Mouse (Mus musculus): ENCODE measurements around the gene Rab3gap2. TPM values are rescaled to one million over a fixed set of nuclear protein-coding genes. Genes with fewer than 3 reads are reported as not detected.
"Not testable (repeated sequence)": the region's sequence is repeated elsewhere in the genome, so short reads cannot be mapped to it uniquely, and the experiment has no call there.

The Rab3gap2 gene
- polyA plus RNA-seq, 1 experiment, result 53.8 TPM

- no peak for DNase-seq (ENCODE audit: extremely low spot score in 1 of 2, low spot score in 1 of 2)
Observed at GRCm38 (mm10) chr1:185277022-185277421, 73.1 kb downstream of the Rab3gap2 start.

GRCm38 (mm10) chr1:185279288-185279687 lies 75.4 kb downstream of the Rab3gap2 start:
- no peak for DNase-seq (ENCODE audit: extremely low spot score in 1 of 2, low spot score in 1 of 2)

GRCm38 (mm10) chr1:185280616-185281015 lies 76.7 kb downstream of the Rab3gap2 start:
- no peak for DNase-seq (ENCODE audit: extremely low spot score in 1 of 2, low spot score in 1 of 2)

GRCm38 (mm10) chr1:185282846-185283245 lies 78.9 kb downstream of the Rab3gap2 start:
- DNase-seq (ENCODE audit: extremely low spot score in 1 of 2, low spot score in 1 of 2), result no peak

GRCm38 (mm10) chr1:185283247-185283646 lies 79.3 kb downstream of the Rab3gap2 start:
- no peak for DNase-seq (ENCODE audit: extremely low spot score in 1 of 2, low spot score in 1 of 2)

DNA sequence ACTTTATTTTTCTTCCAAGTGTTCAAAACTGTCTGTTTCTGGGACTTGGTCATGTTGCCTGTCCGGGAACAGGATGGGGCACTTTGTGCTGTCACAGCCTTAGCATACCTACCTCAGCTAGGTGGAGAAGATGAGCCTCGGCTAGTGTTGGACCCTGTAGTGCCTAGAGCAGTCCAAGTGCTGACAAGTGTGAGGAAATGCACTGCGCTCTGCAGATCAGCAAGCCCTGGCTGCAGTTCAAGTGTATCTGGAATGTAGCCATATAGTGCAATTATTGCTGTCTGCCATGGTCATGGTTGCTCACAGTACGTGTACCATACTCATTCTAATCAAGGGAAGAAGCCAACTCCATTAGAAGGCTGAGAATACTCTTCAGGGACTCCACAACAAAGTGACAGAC lies 80.8 kb downstream of the Rab3gap2 start:
- peak in 1 of 2 experiments; percentile 47 for DNase-seq (ENCODE audit: extremely low spot score in 1 of 2, low spot score in 1 of 2)

DNA sequence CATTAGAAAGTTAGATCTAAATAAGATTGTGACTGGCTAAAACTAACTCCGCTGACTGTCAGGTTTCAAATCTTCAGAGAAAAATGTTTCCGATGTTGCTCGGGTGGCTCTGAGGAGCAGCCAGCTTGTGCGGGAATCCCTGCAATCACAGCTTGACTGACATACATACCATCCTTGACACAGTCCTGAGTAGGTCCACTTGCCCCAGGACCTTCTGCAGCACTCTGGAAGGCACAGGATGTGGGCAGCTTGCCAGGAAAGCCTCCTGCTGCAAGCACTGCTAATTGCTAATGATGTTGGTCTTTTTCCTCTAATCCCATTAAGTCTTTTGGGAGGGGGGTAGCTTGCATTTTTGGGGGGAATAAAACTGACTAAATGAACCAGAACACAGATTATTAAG lies 81.3 kb downstream of the Rab3gap2 start:
- DNase-seq (ENCODE audit: extremely low spot score in 1 of 2, low spot score in 1 of 2), result no peak

DNA sequence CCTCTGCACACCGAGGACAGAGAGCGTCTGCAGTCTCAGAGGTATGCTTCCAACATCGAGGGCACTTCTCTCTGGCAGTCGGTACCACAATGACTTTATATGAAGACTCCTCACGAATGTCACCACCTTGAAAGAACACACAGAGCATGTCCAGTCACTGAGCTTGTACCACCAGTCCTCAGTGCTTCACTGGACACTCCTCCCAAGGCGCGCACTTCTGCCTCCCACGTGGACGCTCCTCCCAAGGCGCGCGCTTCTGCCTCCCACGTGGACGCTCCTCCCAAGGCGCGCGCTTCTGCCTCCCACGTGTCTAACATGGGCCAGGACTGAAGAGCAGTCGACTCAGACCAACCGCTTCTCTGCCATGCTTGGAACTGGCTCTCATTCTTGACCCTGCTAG lies 83.1 kb downstream of the Rab3gap2 start:
- DNase-seq (ENCODE audit: extremely low spot score in 1 of 2, low spot score in 1 of 2), result no peak

- DNase-seq (ENCODE audit: extremely low spot score in 1 of 2, low spot score in 1 of 2), result no peak
Observed at GRCm38 (mm10) chr1:185289231-185289630, 85.3 kb downstream of the Rab3gap2 start.

- no peak for DNase-seq (ENCODE audit: extremely low spot score in 1 of 2, low spot score in 1 of 2)
Observed at GRCm38 (mm10) chr1:185291336-185291735, 87.4 kb downstream of the Rab3gap2 start.

- no peak for DNase-seq (ENCODE audit: extremely low spot score in 1 of 2, low spot score in 1 of 2)
Observed at GRCm38 (mm10) chr1:185292646-185293360, 88.9 kb downstream of the Rab3gap2 start.

DNA sequence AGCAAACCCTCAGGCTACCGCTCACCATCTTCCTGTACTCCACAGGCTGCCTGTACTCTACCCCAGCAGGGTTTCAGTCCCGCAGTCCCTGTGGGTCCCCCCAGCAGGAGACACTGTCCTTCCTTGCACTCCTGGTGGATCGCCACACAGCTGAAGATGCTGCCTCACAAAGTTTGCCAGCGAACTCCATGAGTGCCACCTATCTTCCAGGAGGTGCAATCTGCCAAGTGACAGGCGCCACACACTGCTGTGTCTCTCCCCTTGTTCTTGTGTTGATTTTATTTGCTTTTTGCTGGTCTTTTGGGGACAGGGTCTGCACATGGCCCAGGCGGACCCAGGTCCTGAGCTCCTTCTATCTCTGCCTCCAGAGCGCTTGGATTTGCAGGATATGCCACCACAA lies 92.9 kb downstream of the Rab3gap2 start:
- DNase-seq (ENCODE audit: extremely low spot score in 1 of 2, low spot score in 1 of 2), result no peak

GRCm38 (mm10) chr1:185298496-185298895 lies 94.6 kb downstream of the Rab3gap2 start:
- DNase-seq (ENCODE audit: extremely low spot score in 1 of 2, low spot score in 1 of 2), result no peak

GRCm38 (mm10) chr1:185302816-185303215 lies 98.9 kb downstream of the Rab3gap2 start:
- no peak for DNase-seq (ENCODE audit: extremely low spot score in 1 of 2, low spot score in 1 of 2)

DNA sequence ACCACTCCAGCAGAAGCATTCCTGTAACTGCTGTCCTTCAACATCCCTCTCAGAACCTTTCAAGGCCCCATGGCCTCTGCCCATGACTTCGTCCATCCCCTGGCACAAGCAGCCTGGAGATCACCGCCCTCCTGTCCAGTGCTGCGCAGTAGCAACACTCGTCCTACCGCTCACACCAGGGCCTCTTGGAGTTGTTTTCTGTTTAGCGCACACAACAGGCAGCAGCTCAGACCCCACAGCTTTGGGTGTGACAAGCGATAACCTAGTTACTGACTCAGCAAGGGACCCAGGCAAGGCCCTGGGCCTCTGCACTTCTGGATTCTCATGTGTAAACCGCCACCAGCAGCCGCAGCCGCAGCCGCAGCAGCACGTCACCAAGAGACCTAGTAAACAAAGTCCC lies 102.9 kb downstream of the Rab3gap2 start:
- DNase-seq (ENCODE audit: extremely low spot score in 1 of 2, low spot score in 1 of 2), result no peak

DNA sequence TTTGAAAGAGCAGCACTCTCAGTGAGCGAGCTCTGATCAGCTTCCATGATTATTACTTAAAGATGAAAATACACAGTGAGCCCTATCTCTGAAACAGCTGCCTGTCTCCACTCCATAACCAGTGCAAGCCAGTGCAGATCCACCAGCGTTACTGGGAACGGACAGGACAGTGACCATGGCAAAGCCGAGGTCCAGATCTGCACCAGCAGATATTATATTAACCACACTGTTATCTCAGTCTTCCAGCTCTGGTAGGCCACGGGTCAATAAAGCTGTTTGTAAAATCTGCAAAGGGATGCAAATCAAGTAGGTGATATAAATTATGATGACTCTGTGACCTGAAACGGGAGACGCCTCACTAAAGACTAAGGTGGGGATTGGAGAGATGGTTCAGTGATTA lies 103.7 kb downstream of the Rab3gap2 start:
- DNase-seq (ENCODE audit: extremely low spot score in 1 of 2, low spot score in 1 of 2), result no peak

DNA sequence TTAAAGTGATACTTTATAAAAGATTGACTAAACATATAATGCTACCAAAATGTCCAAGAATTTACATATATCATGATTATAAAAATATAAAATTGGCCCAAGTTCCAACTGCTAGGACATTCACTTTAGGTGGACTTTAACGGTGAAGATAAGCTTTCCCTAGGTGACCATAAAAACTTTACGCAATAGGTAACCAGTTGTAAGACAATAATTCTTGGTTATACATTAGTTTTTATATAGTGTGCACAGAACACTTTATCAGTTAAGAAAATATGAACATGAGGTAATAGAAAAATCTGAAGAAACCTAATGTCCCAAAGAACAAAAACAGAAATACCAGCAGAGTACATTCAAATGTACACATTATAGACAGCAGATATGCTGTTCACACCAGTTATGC lies 104.4 kb downstream of the Rab3gap2 start:
- DNase-seq (ENCODE audit: extremely low spot score in 1 of 2, low spot score in 1 of 2), result no peak

DNA sequence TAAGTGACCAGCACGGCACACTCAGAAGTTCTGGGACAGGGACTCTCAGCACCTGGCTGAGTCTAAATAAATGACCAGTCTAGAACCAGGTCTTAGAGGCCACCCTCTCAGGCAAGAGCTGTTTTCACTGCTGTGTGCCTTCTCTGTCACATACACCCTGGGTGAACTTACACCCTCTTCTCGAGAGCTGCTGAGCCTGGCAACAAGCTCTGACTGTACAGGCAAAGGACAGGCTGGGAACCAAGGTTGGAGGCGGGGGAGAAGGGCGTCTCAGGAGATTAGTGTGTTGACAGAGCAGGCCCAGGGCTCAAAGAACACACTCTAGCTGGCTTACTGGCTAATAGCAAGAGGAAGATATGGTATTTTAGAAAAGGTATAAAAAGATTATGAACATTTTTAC lies 105.0 kb downstream of the Rab3gap2 start:
- DNase-seq (ENCODE audit: extremely low spot score in 1 of 2, low spot score in 1 of 2), result no peak

DNA sequence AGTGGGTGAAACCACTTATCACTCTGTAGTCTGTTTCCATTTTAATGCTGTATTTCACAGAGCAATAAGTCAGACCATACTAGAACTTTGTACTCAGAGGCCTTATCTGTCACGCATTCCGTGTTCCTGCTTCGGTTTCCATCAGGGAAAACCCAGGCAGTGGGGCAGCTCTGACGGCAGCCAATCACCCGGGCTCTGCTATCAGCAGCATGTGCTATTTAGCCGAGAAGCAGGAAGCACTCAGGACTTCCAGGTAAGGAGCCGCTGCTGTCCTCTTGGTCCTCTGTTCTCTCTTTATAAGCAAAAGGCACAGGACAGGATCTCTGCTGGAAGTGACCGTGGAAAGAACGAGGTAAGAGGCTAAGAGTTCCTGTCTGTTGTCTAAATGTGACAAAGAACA lies 108.0 kb downstream of the Rab3gap2 start:
- no peak for DNase-seq (ENCODE audit: extremely low spot score in 1 of 2, low spot score in 1 of 2)

DNA sequence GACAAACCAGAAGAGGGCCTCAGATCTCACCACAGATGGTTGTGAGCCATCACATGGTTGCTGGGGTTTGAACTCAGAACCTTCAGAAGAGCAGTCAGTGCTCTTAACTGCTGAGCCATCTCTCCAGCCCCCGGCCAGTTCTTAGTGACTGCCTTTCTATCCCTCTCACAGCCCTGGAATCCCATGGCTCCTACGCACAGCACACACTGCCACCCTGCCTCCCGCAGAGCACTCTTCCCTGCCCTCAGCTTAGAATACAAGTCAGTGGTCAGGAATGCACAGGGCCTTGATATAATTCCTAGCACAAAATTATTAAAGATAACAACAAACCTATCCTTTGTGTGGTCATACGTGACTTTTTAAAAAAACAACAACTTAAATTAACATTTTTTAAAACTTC lies 110.6 kb downstream of the Rab3gap2 start:
- DNase-seq (ENCODE audit: extremely low spot score in 1 of 2, low spot score in 1 of 2), result no peak

DNA sequence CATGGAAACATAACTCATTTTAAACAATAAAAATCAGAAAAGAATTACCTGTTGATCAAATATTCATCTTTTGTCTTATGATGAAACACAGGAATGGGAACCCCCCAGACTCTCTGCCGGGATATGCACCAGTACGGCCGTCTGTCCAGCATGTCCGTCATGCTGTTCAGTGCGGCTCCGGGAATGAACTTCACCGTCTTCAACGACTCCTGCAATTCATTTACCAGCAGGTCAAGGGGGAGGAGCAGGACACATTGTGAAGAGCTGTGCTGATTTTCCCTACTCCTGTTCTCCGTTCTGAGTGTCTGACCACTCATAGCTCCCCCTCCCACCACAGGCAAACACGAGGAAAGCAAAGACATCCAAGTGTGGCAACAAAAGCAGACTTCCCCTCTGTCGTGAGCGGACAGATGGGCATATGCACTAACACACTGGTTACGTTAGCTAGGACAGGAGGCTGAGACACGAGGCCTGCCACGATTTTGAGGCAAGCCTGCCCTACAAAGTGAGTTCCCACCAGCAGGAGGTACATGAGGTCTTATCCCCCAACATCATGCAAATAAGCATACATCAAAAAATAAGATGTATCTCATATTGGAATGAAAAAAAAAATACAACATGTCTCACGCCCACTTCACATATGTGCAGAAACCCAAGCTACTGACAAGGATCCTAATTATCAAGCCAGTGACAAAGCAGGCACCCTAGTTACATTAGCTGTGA lies 112.1 kb downstream of the Rab3gap2 start:
- peak in 1 of 2 experiments; percentile 33 for DNase-seq (ENCODE audit: extremely low spot score in 1 of 2, low spot score in 1 of 2)

GRCm38 (mm10) chr1:185327754-185328345 lies 123.9 kb downstream of the Rab3gap2 start:
- DNase-seq (ENCODE audit: extremely low spot score in 1 of 2, low spot score in 1 of 2), result not testable (repeated sequence)
